Mouse (Mus musculus) forebrain, embryonic 13.5 days (tissue): ENCODE data around the gene Tubgcp6. TPM values are rescaled to one million over a fixed set of nuclear protein-coding genes. Genes with fewer than 3 reads are reported as not detected.
A peak's percentile ranks its signal among the peaks of the same experiment; 100 is the strongest.

Experiments used
- ATAC-seq: fragments of 200-750 bp; cut with Nextera tagmentation; 2 replicates; pipeline ENCODE4 v1.8.0; 2017
- H3K27ac ChIP-seq: fragments of 300-500 bp; sonication (generic); 2 replicates; pipeline ENCODE4 v1.5.1; 2015; ENCODE audit warnings: inconsistent platforms, mild to moderate bottlenecking, moderate library complexity
- H3K27me3 ChIP-seq: fragments of 300-500 bp; sonication (generic); 2 replicates; pipeline ENCODE4 v1.6.1; 2015; ENCODE audit warnings: mild to moderate bottlenecking, inconsistent platforms
- H3K36me3 ChIP-seq: fragments of 300-500 bp; sonication (generic); 2 replicates; pipeline ENCODE4 v1.6.1; 2015; ENCODE audit warnings: mild to moderate bottlenecking, inconsistent platforms; ENCODE audit not compliant: poor library complexity, severe bottlenecking
- H3K4me1 ChIP-seq: fragments of 300-500 bp; sonication (generic); 2 replicates; pipeline ENCODE4 v1.6.1; 2015; ENCODE audit warnings: inconsistent platforms
- H3K4me2 ChIP-seq: fragments of 300-500 bp; sonication (generic); 2 replicates; pipeline ENCODE4 v1.6.1; 2015; ENCODE audit warnings: inconsistent platforms, mild to moderate bottlenecking, moderate library complexity
- H3K4me3 ChIP-seq: fragments of 300-500 bp; sonication (generic); 2 replicates; pipeline ENCODE4 v1.5.1; 2015; ENCODE audit warnings: mild to moderate bottlenecking, inconsistent platforms
- H3K9ac ChIP-seq: fragments of 300-500 bp; sonication (generic); 2 replicates; pipeline ENCODE4 v1.6.1; 2015; ENCODE audit warnings: mild to moderate bottlenecking, inconsistent platforms
- H3K9me3 ChIP-seq: fragments of 300-500 bp; sonication (generic); replicated peaks from 2 replicates; pipeline ENCODE4 v1.6.1; 2016; ENCODE audit warnings: inconsistent platforms
- WGBS: fragments of 180-500 bp; shearing (Covaris S2); methylation state at CpG from one replicate; pipeline ENCODE4 v1.1.7; 2015; 5-methylcytosine and 5-hydroxymethylcytosine counted together
- polyA plus RNA-seq: library from polyadenylated mRNA; unstranded; fragments of >200 nt; fragmentation: Nextera tagmentation; extraction: Ambion mirVana; gene quantifications from 2 replicates; pipeline ENCODE4 v1.2.1, GENCODE M21; 2015

Gene Tubgcp6
- polyA plus RNA-seq, 1 experiment from 2014 or later = 16.8 TPM

GRCm38 (mm10) chr15:89092181-89092580 lies 30.7 kb downstream of the Tubgcp6 start:
- Histone ChIP-seq H3K4me1 (peaks cover 23% of the 10 kb centered on the region), H3K9me3 (no peaks in the 10 kb centered on the region), H3K36me3 (peaks cover 52% of the 10 kb centered on the region), H3K27me3 (no peaks in the 10 kb centered on the region), H3K4me2 (no peak overlapping the region), H3K4me3 (no peak overlapping the region), H3K27ac (no peak overlapping the region), H3K9ac (no peak overlapping the region)
- no peak for ATAC-seq
- WGBS = 82% methylated on average over 5 of the region's 5 CpGs

GRCm38 (mm10) chr15:89090662-89091061 lies 32.2 kb downstream of the Tubgcp6 start:
- H3K4me3 ChIP-seq = no peak overlapping the region
- H3K27ac ChIP-seq = no peak overlapping the region
- peaks cover 23% of the 10 kb centered on the region for H3K4me1 ChIP-seq
- no peaks in the 10 kb centered on the region for H3K27me3 ChIP-seq
- H3K4me2 ChIP-seq = peak overlapping the region; percentile 99; the same call in 1 of the 2 replicates
- no peak for ATAC-seq
- WGBS = 91% methylated on average over 4 of the region's 4 CpGs
- no peaks in the 10 kb centered on the region for H3K9me3 ChIP-seq
- no peak overlapping the region for H3K9ac ChIP-seq
- H3K36me3 ChIP-seq = peaks cover 51% of the 10 kb centered on the region

DNA sequence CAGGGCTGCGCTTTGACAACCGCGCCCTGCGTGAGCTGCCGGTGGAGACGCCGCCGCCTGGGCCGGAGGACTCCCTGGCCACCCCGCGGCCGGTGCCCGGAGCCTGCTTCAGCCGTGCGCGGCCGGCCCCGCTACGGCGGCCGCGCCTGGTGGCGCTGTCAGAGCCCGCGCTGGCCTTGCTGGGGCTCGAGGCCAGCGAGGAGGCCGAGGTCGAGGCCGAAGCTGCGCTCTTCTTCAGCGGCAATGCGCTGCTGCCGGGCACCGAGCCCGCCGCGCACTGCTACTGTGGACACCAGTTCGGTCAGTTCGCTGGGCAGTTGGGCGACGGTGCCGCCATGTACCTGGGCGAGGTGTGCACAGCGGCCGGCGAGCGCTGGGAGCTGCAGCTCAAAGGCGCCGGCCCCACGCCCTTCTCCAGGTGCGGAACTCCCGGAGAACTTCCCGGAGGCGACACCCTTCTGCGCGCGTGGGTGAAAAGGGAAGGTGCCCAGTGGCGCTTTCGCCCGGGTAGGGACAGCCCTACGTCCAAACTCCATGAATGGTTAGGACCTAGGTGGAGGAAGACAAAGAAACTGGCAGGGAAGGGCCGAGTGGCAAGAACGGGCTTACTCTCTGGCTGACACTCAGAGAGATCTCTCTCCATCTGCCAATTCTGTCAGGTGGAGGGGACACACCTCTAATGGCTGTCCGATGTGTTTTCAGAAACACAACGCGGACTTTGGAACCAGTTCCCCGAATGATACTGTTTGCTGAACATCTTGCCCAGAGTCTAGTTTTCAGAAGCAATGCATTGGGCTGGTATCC lies 33.5 kb downstream of the Tubgcp6 start:
- Histone ChIP-seq H3K9me3 (no peaks in the 10 kb centered on the region), H3K36me3 (peaks cover 51% of the 10 kb centered on the region), H3K27me3 (no peaks in the 10 kb centered on the region), H3K4me1 (peaks cover 23% of the 10 kb centered on the region), H3K4me2 (peak overlapping the region; percentile 99), H3K27ac (peak overlapping the region; percentile 75), H3K9ac (peak overlapping the region; percentile 97), H3K4me3 (peak overlapping the region; percentile 99)
- WGBS = 3% methylated on average over 66 of the region's 68 CpGs
- ATAC-seq = peak; percentile 65; the same call in 1 of the 2 replicates

GRCm38 (mm10) chr15:89088607-89089247 lies 34.2 kb downstream of the Tubgcp6 start, which contains the start of gene Selenoo:
Selenoo (plus strand) TSS chr15:89089084.
- Histone ChIP-seq H3K4me2 (peak within 1 kb of the TSS; percentile 99), H3K36me3 (peaks cover 51% of the 10 kb centered on the region), H3K4me1 (peaks cover 23% of the 10 kb centered on the region), H3K27me3 (no peaks in the 10 kb centered on the region), H3K9ac (peak within 1 kb of the TSS; percentile 97), H3K4me3 (peak within 1 kb of the TSS; percentile 99), H3K9me3 (no peaks in the 10 kb centered on the region), H3K27ac (peak within 1 kb of the TSS; percentile 75)
- ATAC-seq = peak; percentile 93
- 2% methylated on average over 35 of the region's 38 CpGs for WGBS

- Histone ChIP-seq H3K9me3 (no peaks in the 10 kb centered on the region), H3K27me3 (no peaks in the 10 kb centered on the region), H3K36me3 (peaks cover 69% of the 10 kb centered on the region), H3K4me3 (no peak overlapping the region), H3K4me2 (no peak overlapping the region), H3K9ac (no peak overlapping the region), H3K4me1 (peaks cover 13% of the 10 kb centered on the region), H3K27ac (no peak overlapping the region)
- WGBS = 83% methylated on average over 2 of the region's 2 CpGs
- ATAC-seq = no peak
These were observed 38.1 kb downstream of the Tubgcp6 start for GRCm38 (mm10) chr15:89084826-89085225.

GRCm38 (mm10) chr15:89083906-89084305 lies 39.0 kb downstream of the Tubgcp6 start:
- ATAC-seq = no peak
- H3K4me2 ChIP-seq = no peak overlapping the region
- H3K27ac ChIP-seq = no peak overlapping the region
- 97% methylated on average over 1 of the region's 1 CpGs for WGBS
- no peaks in the 10 kb centered on the region for H3K27me3 ChIP-seq
- no peaks in the 10 kb centered on the region for H3K9me3 ChIP-seq
- no peak overlapping the region for H3K4me3 ChIP-seq
- H3K9ac ChIP-seq = no peak overlapping the region
- H3K36me3 ChIP-seq = peaks cover 70% of the 10 kb centered on the region
- H3K4me1 ChIP-seq = peaks cover 9% of the 10 kb centered on the region

DNA sequence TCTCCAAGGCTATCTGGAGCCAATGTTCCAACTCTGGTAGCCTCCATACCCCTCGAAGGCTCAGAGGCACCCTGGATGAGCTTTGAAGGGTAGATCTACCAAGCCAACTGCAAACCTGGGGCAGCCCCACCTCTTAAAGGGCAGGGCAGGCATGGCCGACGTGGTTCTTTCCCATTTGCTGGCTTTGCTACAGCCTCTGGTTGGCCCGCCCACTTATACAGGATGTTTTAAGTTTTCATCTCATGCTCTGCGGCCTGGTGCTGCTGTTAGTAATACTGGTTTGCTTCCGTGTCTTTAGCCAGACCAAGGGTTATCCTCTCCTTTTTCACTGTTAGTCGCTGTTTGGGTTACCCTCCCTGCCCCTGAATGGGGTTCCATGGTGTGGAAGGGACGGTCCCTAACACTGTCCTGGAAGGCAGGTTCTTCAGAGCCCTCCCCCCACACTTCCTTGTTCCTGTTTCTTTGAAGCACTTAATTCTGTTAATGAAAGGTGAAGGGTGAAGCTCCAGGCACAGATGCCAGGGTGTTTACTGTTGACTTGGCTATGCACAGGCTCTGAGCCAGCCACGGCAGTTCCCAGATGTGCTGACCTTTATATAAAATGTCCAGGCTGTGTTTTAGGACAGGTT lies 44.6 kb downstream of the Tubgcp6 start:
- H3K4me2 ChIP-seq = peak overlapping the region; percentile 91
- peak overlapping the region; percentile 90 for H3K9ac ChIP-seq
- H3K27ac ChIP-seq = no peak overlapping the region
- H3K4me1 ChIP-seq = peaks cover 34% of the 10 kb centered on the region
- H3K9me3 ChIP-seq = no peaks in the 10 kb centered on the region
- WGBS = 83% methylated on average over 9 of the region's 9 CpGs
- no peaks in the 10 kb centered on the region for H3K27me3 ChIP-seq
- H3K36me3 ChIP-seq = peaks cover 31% of the 10 kb centered on the region
- H3K4me3 ChIP-seq = no peak overlapping the region
- no peak for ATAC-seq

GRCm38 (mm10) chr15:89076156-89076731 lies 46.7 kb downstream of the Tubgcp6 start:
- peaks cover 11% of the 10 kb centered on the region for H3K36me3 ChIP-seq
- H3K4me3 ChIP-seq = peak overlapping the region; percentile 74
- peak overlapping the region; percentile 76 for H3K27ac ChIP-seq
- peak overlapping the region; percentile 90 for H3K9ac ChIP-seq
- no peaks in the 10 kb centered on the region for H3K9me3 ChIP-seq
- peaks cover 34% of the 10 kb centered on the region for H3K4me1 ChIP-seq
- H3K27me3 ChIP-seq = no peaks in the 10 kb centered on the region
- WGBS = under 1% methylated on average over 37 of the region's 39 CpGs
- H3K4me2 ChIP-seq = peak overlapping the region; percentile 91
- ATAC-seq = peak; percentile 77; the same call in 1 of the 2 replicates

DNA sequence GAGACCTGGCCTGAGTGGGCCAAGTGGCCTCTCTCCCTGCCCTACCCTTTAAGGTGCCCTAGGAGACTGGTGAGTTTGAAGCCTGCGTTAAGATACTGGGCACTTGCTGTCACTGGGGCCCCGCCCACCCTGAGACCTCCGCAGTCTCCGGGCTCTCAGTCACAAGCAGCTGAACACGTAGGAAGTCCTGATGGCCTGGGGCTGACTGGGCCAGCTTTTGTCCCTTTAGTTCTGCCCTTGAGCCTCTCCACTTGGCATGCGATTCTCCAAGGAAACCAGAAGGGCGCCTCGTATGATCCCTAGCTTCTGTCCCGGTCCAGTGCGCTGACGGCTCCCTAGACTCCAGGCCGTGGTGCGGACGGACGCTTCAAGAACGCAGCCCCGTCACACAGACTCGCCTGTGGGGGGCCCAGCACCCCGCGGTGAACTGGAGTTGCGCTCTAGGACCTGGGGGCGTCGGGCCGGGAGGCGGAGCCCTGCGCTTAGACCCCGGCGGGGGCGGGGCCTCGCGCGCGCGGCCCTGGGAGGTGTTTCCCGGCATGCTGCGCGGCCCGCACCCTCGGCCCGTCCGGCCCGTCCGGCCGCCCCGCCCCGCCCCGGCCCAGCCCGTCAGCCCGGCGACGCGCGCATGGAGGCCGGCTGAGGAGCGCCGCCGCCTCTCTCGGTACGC lies 47.3 kb downstream of the Tubgcp6 start:
- Histone ChIP-seq H3K27me3 (no peaks in the 10 kb centered on the region), H3K4me1 (peaks cover 34% of the 10 kb centered on the region), H3K9ac (peak overlapping the region; percentile 90), H3K4me3 (peak overlapping the region; percentile 74), H3K36me3 (0 out of 2 replicates have a peak, but pooled peaks cover 5% of the 10 kb centered on the region), H3K27ac (peak overlapping the region; percentile 76), H3K4me2 (peak overlapping the region; percentile 91), H3K9me3 (no peaks in the 10 kb centered on the region)
- under 1% methylated on average over 58 of the region's 59 CpGs for WGBS
- peak; percentile 91 for ATAC-seq

- Histone ChIP-seq H3K4me3 (peak within 1 kb of the TSS; percentile 74), H3K27me3 (no peaks in the 10 kb centered on the region), H3K4me2 (peak within 1 kb of the TSS; percentile 91), H3K36me3 (peaks cover 3% of the 10 kb centered on the region; the same call in 1 of the 2 replicates), H3K4me1 (peaks cover 34% of the 10 kb centered on the region), H3K9me3 (no peaks in the 10 kb centered on the region), H3K9ac (peak within 1 kb of the TSS; percentile 90), H3K27ac (peak within 1 kb of the TSS; percentile 76)
- 20% methylated on average over 11 of the region's 11 CpGs for WGBS
- ATAC-seq = no peak
These were observed 48.1 kb downstream of the Tubgcp6 start, which contains the start of gene Trabd for GRCm38 (mm10) chr15:89074613-89075477. Trabd (plus strand) TSS chr15:89075124.
